Mouse (Mus musculus) liver, embryonic 12.5 days (tissue): ENCODE measurements around the gene Tm4sf20. TPM values are rescaled to one million over a fixed set of nuclear protein-coding genes. Genes with fewer than 3 reads are reported as not detected.

Experiments used
- ATAC-seq: fragments of 200-750 bp; cut with Nextera tagmentation; 2 replicates; pipeline ENCODE4 v1.8.0; 2017; ENCODE audit warnings: moderate number of reproducible peaks, mild to moderate bottlenecking, moderate library complexity
- H3K27ac ChIP-seq: fragments of 300-500 bp; sonication (generic); 2 replicates; pipeline ENCODE4 v1.5.1; 2016; ENCODE audit warnings: mild to moderate bottlenecking
- H3K27me3 ChIP-seq: fragments of 300-500 bp; sonication (generic); replicated peaks from 2 replicates; pipeline ENCODE4 v1.6.1; 2016; ENCODE audit warnings: mild to moderate bottlenecking, moderate library complexity
- H3K36me3 ChIP-seq: fragments of 300-500 bp; sonication (generic); 2 replicates; pipeline ENCODE4 v1.6.1; 2016; ENCODE audit warnings: mild to moderate bottlenecking, moderate library complexity
- H3K4me1 ChIP-seq: fragments of 300-500 bp; sonication (generic); 2 replicates; pipeline ENCODE4 v1.6.1; 2016
- H3K4me2 ChIP-seq: fragments of 300-500 bp; sonication (generic); 2 replicates; pipeline ENCODE4 v1.6.1; 2016; ENCODE audit warnings: mild to moderate bottlenecking, moderate library complexity
- H3K4me3 ChIP-seq: fragments of 300-500 bp; sonication (generic); 2 replicates; pipeline ENCODE4 v1.5.1; 2016; ENCODE audit warnings: mild to moderate bottlenecking, moderate library complexity
- H3K9ac ChIP-seq: fragments of 300-500 bp; sonication (generic); 2 replicates; pipeline ENCODE4 v1.6.1; 2016; ENCODE audit warnings: mild to moderate bottlenecking, moderate library complexity
- H3K9me3 ChIP-seq: fragments of 300-500 bp; sonication (generic); replicated peaks from 2 replicates; pipeline ENCODE4 v1.6.1; 2016; ENCODE audit warnings: mild to moderate bottlenecking, moderate library complexity
- WGBS: fragments of 180-500 bp; shearing (Covaris S2); methylation state at CpG from one replicate; pipeline ENCODE4 v1.1.7; 2016; ENCODE audit not compliant: insufficient replicate concordance; 5-methylcytosine and 5-hydroxymethylcytosine counted together
- polyA plus RNA-seq: library from polyadenylated mRNA; unstranded; fragments of >200 nt; fragmentation: Nextera tagmentation; extraction: Ambion mirVana; gene quantifications from 2 replicates; pipeline ENCODE4 v1.2.1, GENCODE M21; 2016

Gene Tm4sf20
- not detected in 2 replicates for polyA plus RNA-seq

DNA sequence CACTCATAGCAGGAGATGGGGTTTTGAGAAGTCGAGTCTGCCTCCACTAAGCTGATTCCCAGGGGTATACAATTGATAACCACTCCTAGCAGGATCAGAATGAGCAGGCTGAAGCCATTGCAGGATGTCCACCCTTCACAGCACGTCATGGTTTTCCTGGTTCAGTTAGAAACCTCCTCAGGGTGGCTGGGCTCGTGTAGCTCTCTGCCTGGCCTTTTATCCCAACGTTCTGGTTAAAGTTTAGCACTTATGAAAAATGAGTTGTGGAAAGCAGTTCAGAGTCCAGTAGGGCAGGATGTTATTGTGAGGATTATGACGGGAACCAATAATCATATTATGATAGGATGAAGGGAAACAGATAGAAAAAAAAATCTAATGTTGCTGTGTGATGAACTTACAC is at the start of gene Tm4sf20:
Tm4sf20 (minus strand) TSS at position 193 of the 400 bp plus-strand sequence.
- H3K27me3 ChIP-seq: no peaks in the 10 kb centered on the region
- H3K9me3 ChIP-seq: no peaks in the 10 kb centered on the region
- no peak within 1 kb of the TSS for H3K4me2 ChIP-seq
- no peak within 1 kb of the TSS for H3K27ac ChIP-seq
- ATAC-seq: no peak
- H3K9ac ChIP-seq: no peak within 1 kb of the TSS
- no peak within 1 kb of the TSS for H3K4me3 ChIP-seq
- WGBS: 53% methylated on average over 5 of the region's 5 CpGs
- 0 out of 2 replicates have a peak, but pooled peaks cover 4% of the 10 kb centered on the region for H3K4me1 ChIP-seq
- H3K36me3 ChIP-seq: no peaks in the 10 kb centered on the region

DNA sequence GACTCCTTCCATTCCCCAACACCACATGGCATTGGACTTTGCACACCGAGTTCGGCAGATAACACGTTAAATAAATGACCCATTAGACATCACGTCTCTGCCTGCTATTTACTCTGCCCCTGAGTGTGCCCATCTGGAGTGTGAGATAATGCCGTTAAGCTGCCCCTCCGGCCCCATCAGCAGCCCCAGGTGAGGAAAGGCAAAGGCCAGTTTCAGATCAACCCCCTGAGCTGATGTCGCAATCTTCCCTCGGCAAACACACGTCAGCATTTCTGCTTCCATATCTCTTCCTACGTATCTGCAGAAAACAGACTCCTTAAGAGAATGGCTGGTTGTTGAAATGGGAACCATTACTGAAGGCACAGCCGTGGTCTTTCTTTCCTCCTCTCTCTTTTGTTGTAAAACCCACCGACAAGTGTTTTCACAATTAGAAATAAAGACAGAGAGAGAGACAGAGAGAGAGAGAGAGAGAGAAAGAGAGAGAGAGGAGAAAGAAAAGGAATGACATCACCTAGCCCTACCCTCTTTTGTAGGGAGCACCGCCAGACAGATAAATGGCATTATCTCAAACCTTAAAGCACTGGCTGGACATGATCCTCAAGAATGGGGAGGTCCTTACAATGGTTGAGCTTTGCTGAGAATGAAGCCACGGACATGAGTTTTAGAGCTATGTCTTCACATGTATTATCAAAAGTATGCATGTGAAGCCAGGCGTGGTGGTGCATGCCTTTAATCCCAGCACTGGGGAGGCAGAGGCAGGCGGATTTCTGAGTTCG is 47.9 kb upstream of the Tm4sf20 start:
- peak; percentile 95 for ATAC-seq
- peak overlapping the region; percentile 64 for H3K4me2 ChIP-seq
- H3K27me3 ChIP-seq: no peaks in the 10 kb centered on the region
- no peaks in the 10 kb centered on the region for H3K9me3 ChIP-seq
- 17% methylated on average over 17 of the region's 17 CpGs for WGBS
- H3K36me3 ChIP-seq: no peaks in the 10 kb centered on the region
- H3K4me3 ChIP-seq: peak overlapping the region; percentile 28
- H3K27ac ChIP-seq: peak overlapping the region; percentile 97
- H3K9ac ChIP-seq: peak overlapping the region; percentile 74
- H3K4me1 ChIP-seq: peaks cover 84% of the 10 kb centered on the region

DNA sequence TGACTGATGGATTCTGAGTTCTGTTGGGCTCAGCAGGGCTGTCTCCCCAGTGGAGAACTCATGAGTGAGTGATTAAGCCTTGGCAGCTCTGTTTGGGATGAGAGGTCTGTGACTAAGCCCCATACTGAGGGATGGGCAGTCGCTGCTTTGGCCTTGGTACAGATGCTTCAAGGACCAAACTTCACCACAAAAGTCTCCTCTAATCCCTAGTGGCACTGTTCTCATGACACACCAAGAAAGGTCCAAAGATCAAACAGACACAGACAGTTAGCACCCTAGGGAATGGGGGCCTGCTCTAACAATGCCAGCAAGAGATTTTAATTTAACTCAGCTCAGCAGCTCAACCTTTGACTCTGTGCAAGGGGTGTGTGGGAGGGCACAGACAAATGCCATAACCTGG is 43.5 kb upstream of the Tm4sf20 start:
- Histone ChIP-seq H3K36me3 (no peaks in the 10 kb centered on the region), H3K4me3 (no peak overlapping the region), H3K9ac (no peak overlapping the region), H3K4me2 (no peak overlapping the region), H3K27me3 (no peaks in the 10 kb centered on the region), H3K27ac (peak overlapping the region; percentile 42; the same call in 1 of the 2 replicates), H3K9me3 (no peaks in the 10 kb centered on the region), H3K4me1 (peaks cover 51% of the 10 kb centered on the region)
- 79% methylated on average over 1 of the region's 1 CpGs for WGBS
- no peak for ATAC-seq

DNA sequence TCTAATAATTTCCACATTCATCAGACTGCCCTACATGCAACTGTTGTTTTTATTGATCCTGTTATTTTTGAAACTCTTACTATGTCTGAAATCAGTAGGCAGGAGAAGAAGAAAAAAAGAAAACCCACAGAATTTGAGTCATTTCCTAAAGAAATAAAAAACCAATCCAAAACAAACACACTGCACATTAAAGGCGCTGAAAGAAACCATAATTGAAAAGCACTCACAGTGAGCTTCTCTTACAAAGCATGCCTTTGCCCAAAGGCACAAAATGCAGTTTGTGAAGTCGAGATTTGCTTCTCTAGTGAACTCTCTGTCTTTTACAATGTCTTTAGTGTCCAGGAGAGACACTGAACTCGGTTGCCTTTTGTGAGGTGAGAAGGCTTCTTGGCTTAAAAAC is 40.3 kb upstream of the Tm4sf20 start:
- Histone ChIP-seq H3K9ac (no peak overlapping the region), H3K4me1 (peaks cover 26% of the 10 kb centered on the region), H3K27me3 (no peaks in the 10 kb centered on the region)

DNA sequence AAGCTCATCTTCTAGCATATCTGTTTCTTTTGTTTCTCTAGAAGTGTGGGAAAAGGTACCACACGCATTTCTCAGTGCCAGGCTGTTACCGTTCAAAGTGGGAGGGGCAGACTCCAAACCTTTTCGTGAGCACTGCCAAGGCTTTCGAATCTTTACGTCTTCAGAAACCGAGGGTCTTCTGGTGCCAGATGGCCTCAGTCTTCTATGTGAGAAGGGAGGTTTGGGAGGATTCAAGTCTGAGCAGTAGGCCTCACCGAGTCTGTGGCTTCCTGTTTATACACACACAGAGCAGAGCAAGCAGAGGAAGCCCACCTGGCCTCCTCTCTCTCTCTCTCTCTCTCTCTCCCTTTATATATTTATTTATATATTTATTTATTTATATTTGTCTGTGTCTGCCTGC is 38.9 kb upstream of the Tm4sf20 start:
- no peak for ATAC-seq
- no peak overlapping the region for H3K27ac ChIP-seq
- no peaks in the 10 kb centered on the region for H3K9me3 ChIP-seq
- no peaks in the 10 kb centered on the region for H3K36me3 ChIP-seq
- peaks cover 22% of the 10 kb centered on the region for H3K4me1 ChIP-seq
- WGBS: 74% methylated on average over 7 of the region's 7 CpGs
- H3K9ac ChIP-seq: no peak overlapping the region
- H3K27me3 ChIP-seq: peaks cover 3% of the 10 kb centered on the region; the same call in 1 of the 2 replicates
- no peak overlapping the region for H3K4me3 ChIP-seq
- no peak overlapping the region for H3K4me2 ChIP-seq

More for the DNA sequence above, 40.3 kb upstream of the Tm4sf20 start:
- Histone ChIP-seq H3K9me3 (no peaks in the 10 kb centered on the region), H3K36me3 (no peaks in the 10 kb centered on the region), H3K4me3 (no peak overlapping the region), H3K4me2 (no peak overlapping the region), H3K27ac (0 out of 2 replicates have a peak overlapping the region, but pooled peaks have one; percentile 39)
- no peak for ATAC-seq
- 65% methylated on average over 3 of the region's 3 CpGs for WGBS

DNA sequence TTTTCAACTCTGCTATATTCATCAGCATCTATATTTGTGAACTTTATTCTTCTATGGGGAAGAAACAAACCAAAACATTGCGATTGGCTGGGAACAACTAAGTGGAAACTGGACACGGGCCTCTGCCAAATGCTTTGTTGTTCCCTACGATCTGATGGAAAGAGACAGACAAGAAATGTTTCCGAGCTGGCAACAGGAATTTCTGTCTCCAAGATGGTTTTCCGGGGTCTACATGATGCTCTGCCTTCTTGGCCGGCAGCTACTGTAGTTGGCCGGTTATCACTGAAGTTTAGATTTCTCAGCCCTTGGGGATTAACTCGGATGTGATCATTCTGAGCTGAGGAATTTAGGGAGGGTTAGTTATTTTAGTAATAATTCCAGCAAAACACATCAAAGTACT is 38.1 kb upstream of the Tm4sf20 start:
- peaks cover 12% of the 10 kb centered on the region for H3K27me3 ChIP-seq
- no peak overlapping the region for H3K4me2 ChIP-seq
- ATAC-seq: no peak
- no peak overlapping the region for H3K9ac ChIP-seq
- H3K4me1 ChIP-seq: peaks cover 15% of the 10 kb centered on the region
- 79% methylated on average over 8 of the region's 8 CpGs for WGBS
- H3K27ac ChIP-seq: no peak overlapping the region
- H3K4me3 ChIP-seq: no peak overlapping the region
- H3K36me3 ChIP-seq: no peaks in the 10 kb centered on the region
- H3K9me3 ChIP-seq: no peaks in the 10 kb centered on the region

DNA sequence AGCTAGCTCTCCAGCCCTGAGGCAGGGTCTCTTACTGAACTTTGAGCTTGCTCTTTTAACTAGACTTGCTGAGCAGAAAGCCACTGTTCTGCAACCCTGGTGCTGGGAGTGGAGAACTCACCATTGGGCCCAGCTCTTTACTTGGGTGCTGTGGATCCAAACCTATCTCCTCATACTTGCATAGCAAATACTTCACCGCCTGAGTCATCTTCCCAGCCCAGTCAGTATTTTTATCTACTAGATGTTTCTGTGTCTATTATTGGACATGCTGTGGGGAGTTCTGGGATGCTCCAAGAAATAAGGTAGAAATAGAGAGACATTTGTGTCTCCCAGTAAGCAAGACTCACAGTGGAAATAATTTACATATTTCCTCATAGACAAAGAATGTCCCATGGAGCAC is 35.8 kb upstream of the Tm4sf20 start:
- peak; percentile 50 for ATAC-seq
- no peaks in the 10 kb centered on the region for H3K9me3 ChIP-seq
- WGBS: 91% methylated on average over 1 of the region's 1 CpGs
- peaks cover 21% of the 10 kb centered on the region for H3K27me3 ChIP-seq
- peak overlapping the region; percentile 62 for H3K27ac ChIP-seq
- no peak overlapping the region for H3K4me3 ChIP-seq
- no peak overlapping the region for H3K4me2 ChIP-seq
- H3K36me3 ChIP-seq: no peaks in the 10 kb centered on the region
- H3K9ac ChIP-seq: no peak overlapping the region
- H3K4me1 ChIP-seq: peaks cover 7% of the 10 kb centered on the region

DNA sequence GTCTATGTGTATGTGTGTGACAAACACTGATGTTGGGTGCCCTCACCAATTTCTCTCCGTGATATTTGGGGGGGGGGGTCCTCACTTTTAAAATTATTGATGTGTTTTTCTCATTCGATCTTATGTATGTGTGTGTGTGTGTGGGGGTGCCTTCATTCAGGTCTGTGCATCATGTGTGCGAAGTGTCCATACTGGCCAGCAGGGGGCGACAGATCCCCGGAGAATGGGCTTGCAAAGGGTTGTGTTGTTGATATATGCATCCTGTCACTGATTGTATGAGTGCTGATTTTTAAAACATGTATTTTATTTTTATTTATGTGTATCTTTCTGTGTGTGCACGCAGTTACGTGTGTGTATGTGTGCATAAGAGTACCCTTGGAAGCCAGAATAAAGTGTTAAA is 35.3 kb upstream of the Tm4sf20 start:
- H3K27ac ChIP-seq: peak overlapping the region; percentile 62; the same call in 1 of the 2 replicates
- peaks cover 21% of the 10 kb centered on the region for H3K27me3 ChIP-seq
- no peaks in the 10 kb centered on the region for H3K36me3 ChIP-seq
- 48% methylated on average over 7 of the region's 7 CpGs for WGBS
- peak; percentile 84 for ATAC-seq
- no peak overlapping the region for H3K4me2 ChIP-seq
- no peak overlapping the region for H3K4me3 ChIP-seq
- no peak overlapping the region for H3K9ac ChIP-seq
- H3K9me3 ChIP-seq: no peaks in the 10 kb centered on the region
- H3K4me1 ChIP-seq: peaks cover 7% of the 10 kb centered on the region

DNA sequence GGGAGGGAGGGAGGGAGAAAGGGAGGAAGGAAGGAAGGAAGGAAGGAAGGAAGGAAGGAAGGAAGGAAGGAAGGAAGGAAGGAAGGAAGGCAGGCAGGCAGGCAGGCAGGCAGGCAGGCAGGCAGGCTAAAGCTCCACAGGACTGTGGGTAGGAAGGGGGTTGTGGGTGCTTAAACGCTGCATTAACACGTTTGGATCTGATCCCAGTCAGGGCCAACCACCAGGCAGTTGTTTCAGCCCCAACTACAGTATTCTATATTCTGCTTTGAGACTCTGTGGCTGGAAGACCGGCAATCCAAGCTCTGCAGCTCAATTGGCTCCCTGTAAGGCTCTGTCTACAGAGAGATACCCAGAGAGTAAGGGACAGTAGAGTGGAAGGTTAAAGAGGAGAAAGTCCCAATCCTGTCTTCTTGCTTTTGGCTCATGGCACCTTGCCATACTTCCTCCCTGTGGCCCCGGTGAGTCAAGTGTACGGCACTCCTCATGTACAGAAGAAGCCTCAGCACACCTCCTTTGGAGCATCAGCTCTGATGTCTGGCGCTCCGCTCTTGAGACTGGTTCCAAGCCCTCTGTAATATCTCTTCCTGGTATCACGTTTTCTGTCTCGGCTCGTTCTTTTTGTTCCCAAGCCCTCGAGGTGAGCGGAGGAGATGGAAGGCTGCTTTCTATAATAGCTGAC is 33.0 kb upstream of the Tm4sf20 start:
- no peak for ATAC-seq
- Histone ChIP-seq H3K4me3 (no peak overlapping the region), H3K36me3 (no peaks in the 10 kb centered on the region), H3K4me1 (peaks cover 26% of the 10 kb centered on the region), H3K27me3 (peaks cover 21% of the 10 kb centered on the region), H3K9ac (no peak overlapping the region), H3K9me3 (no peaks in the 10 kb centered on the region), H3K27ac (no peak overlapping the region), H3K4me2 (no peak overlapping the region)
- 81% methylated on average over 12 of the region's 12 CpGs for WGBS

DNA sequence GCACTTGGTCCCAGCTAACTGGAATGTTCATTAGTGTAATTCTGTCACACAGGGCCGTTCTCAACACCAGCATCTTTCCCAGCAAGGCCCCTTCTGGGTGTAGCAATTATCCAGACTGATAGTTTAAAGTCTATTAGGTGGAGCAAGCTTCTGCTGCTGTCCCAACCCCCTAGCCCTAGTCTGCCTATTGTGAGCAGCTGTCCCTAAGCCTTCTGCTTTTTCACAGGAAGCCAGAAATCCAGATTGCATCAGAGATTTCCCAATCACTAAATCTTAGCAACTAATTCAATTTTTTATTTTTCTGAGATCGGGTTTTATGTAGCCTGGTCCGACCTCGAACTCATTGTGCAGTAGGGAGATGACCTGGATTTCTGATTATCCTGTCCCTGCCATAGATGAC is 30.7 kb upstream of the Tm4sf20 start:
- Histone ChIP-seq H3K27ac (no peak overlapping the region), H3K36me3 (no peaks in the 10 kb centered on the region), H3K9me3 (no peaks in the 10 kb centered on the region), H3K4me1 (peaks cover 32% of the 10 kb centered on the region), H3K4me3 (no peak overlapping the region), H3K4me2 (no peak overlapping the region), H3K27me3 (peaks cover 21% of the 10 kb centered on the region), H3K9ac (no peak overlapping the region)
- WGBS: 62% methylated on average over 4 of the region's 4 CpGs
- ATAC-seq: no peak

DNA sequence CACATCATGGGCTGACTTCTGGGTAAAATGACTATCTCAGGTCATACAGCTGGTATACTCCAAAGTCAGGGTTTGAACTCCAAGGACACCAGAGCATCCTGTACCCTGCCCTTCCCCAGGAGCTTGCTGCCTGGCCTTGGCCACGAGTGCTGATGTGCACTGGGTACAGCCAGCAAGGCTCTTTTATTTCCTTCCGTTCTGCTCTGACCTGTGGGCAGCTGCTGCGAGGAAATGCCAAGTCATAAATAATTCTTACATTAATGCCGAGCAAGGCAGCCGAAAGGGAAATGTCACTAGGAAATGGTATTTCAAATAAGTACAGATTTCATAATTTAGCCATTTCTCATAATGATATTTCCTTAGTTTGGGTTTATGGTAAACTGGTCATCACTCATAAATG is 30.0 kb upstream of the Tm4sf20 start:
- Histone ChIP-seq H3K36me3 (no peaks in the 10 kb centered on the region), H3K9me3 (no peaks in the 10 kb centered on the region), H3K4me2 (no peak overlapping the region), H3K9ac (no peak overlapping the region), H3K27ac (no peak overlapping the region), H3K4me1 (peaks cover 30% of the 10 kb centered on the region), H3K4me3 (no peak overlapping the region), H3K27me3 (peaks cover 21% of the 10 kb centered on the region)
- 0 out of 2 replicates have a peak, but pooled peaks have one; percentile 25 for ATAC-seq
- WGBS: 50% methylated on average over 5 of the region's 5 CpGs

DNA sequence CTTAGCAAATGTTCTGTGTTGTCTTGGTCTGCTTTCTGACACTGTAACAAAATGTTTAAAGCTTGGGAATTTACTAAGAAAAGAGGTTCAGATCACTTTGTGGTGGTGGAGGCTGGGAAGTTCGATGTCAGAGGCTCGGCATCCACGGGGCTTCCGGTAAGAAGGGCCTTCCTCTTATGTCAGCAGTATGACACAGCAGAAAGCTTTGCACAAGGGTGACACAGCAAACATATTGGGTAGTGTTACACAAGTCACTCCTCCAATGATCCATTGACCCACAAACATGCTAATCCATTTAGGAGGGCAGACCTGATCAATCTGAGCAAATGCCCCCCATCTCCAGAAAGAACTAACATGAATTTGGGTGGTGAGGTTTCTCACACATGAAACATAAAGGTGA is 28.8 kb upstream of the Tm4sf20 start:
- no peak overlapping the region for H3K4me3 ChIP-seq
- 59% methylated on average over 4 of the region's 4 CpGs for WGBS
- peaks cover 35% of the 10 kb centered on the region for H3K4me1 ChIP-seq
- H3K27me3 ChIP-seq: peaks cover 17% of the 10 kb centered on the region
- H3K27ac ChIP-seq: 0 out of 2 replicates have a peak overlapping the region, but pooled peaks have one; percentile 11
- no peaks in the 10 kb centered on the region for H3K36me3 ChIP-seq
- no peak overlapping the region for H3K9ac ChIP-seq
- peak; percentile 62; the same call in 1 of the 2 replicates for ATAC-seq
- no peaks in the 10 kb centered on the region for H3K9me3 ChIP-seq
- no peak overlapping the region for H3K4me2 ChIP-seq
